Mouse (Mus musculus): ENCODE results near the gene Trpc3. TPM values are rescaled to one million over a fixed set of nuclear protein-coding genes. Genes with fewer than 3 reads are reported as not detected.
"Not testable (repeated sequence)": the region's sequence is repeated elsewhere in the genome, so short reads cannot be mapped to it uniquely, and the experiment has no call there.

Trpc3 gene
- polyA plus RNA-seq (2015; fragmentation: Nextera tagmentation; extraction: Ambion mirVana): 2.3 and 3.3 TPM in 2 replicates

DNA sequence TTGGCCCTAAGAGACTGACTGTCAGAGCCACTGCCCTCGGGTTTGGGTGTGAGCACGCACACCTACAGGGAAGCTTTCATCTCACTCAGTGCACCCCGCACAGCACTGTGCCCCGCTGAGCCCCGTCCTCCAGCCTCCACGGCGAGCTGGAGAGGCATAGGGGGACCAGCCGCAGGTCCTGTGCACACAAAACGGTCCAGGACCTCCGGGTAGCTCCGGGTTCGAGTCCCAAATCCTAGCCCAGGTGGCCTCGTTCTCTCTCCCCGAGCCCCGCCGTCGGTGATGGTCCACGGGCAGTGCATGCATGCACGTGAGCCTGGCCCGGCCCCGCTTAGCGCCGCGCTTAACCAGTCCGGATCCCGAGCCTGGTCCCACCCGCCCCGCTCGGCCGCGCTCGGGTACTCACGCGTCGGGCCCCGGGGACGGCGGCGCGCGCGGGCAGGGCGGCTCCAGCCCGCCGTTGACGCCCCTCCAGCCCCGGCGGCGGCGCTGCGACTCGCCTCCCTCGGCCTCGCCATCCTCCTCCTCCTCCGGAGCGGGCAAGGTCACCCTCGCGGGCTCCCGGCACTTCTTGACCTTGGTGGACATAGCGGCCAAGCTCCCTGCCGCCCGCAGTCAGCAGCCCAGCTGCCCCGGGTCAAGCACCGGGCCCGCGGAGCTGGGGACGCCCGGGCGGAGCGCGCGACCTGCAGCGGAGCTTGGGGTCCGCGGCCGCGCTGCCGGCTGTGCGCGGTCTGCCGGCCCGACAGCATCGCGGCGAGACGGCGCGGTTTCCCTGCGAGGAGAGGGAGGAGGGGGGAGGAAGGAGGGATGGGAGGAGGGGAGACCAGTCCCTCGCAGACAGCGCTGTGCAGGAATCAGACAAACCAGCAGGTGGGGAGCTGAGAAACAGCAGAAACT lies at the start of gene Trpc3:
Gene Trpc3 (minus strand): TSS at position 776 of the 900 bp plus-strand sequence.
- Histone ChIP-seq H3K4me1 (peaks cover 10% of the 10 kb centered on the region), H3K4me2 (peak within 1 kb of the TSS; percentile 86), H3K9ac (peak within 1 kb of the TSS; percentile 19), H3K36me3 (no peaks in the 10 kb centered on the region), H3K27ac (no peak within 1 kb of the TSS), H3K4me3 (peak within 1 kb of the TSS; percentile 56), H3K9me3 (no peaks in the 10 kb centered on the region), H3K27me3 (peaks cover 29% of the 10 kb centered on the region)
- 1% methylated on average over 80 of the region's 91 CpGs for WGBS
- ATAC-seq (ENCODE audit: borderline replicate concordance, extremely low read depth, low FRiP score, low TSS enrichment): peak; percentile 79

DNA sequence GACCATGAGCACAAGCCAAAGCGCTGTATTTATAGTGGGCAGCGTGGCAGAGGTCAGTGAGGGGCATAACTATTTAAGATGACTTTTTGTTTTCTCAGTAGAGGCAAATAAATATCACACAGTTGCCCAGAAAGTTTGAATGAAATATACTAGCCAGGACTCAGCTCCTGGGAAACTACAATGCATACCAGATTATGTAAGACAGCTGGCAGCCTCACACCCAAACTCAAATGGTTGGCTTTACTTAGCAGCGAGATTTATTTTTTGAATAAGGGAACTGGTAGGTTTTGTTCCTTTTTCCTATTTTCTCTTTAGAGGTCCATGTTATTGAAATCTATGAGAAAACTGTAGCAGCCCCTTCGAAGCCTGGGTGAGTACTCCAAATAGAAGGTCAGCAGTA lies 48.1 kb upstream of the Trpc3 start:
- ATAC-seq (ENCODE audit: borderline replicate concordance, extremely low read depth, low FRiP score, low TSS enrichment): no peak
- WGBS: 52% methylated on average over 4 of the region's 4 CpGs

DNA sequence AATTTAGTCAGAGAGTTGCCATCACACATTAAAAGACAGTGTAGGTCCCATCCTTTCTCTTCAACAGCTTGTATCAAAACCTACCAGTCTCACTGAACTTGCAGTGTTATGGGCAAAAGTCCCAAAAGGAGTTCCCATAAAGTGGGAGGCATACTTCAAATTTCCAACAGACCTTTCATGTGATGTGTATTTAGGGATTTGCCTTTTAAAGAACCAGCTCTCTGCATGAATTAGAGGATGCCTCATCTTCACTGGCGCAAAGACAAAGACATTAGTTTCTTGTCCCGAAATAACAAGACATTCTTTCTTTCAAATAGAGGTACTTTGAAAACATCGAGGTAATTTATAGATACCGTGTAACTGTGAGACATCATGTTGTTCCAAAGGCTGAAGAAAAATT lies 43.1 kb upstream of the Trpc3 start:
- WGBS: 87% methylated on average over 4 of the region's 4 CpGs
- H3K9ac ChIP-seq: no peak overlapping the region
- ATAC-seq (ENCODE audit: borderline replicate concordance, extremely low read depth, low FRiP score, low TSS enrichment): no peak

More for the DNA sequence above, 48.1 kb upstream of the Trpc3 start:
- Histone ChIP-seq H3K36me3 (no peaks in the 10 kb centered on the region), H3K9me3 (no peaks in the 10 kb centered on the region), H3K27me3 (no peaks in the 10 kb centered on the region), H3K4me3 (no peak overlapping the region), H3K9ac (no peak overlapping the region), H3K4me2 (no peak overlapping the region), H3K27ac (no peak overlapping the region), H3K4me1 (no peaks in the 10 kb centered on the region)

DNA sequence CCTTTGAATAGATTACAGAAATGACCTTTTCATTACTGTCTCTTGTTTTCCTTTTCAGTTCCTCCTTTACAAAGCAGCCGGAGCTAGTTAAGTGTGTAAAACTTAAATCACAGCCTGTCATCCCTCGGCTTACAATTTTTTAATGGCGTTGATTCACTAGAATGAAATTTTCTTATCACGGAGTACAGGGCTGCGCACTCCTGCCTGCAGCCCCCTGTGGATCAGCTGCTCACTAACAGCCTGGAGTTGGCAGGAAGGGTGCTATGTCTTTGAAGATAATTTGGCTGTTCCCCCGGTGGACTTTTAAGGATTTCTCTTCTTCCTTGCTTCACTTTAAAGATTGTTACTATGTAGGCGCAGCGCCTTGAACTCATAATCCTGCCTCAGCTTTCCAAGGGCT lies 36.6 kb upstream of the Trpc3 start:
- Histone ChIP-seq H3K9me3 (no peaks in the 10 kb centered on the region), H3K4me3 (no peak overlapping the region), H3K27ac (no peak overlapping the region), H3K4me1 (no peaks in the 10 kb centered on the region), H3K27me3 (no peaks in the 10 kb centered on the region), H3K4me2 (no peak overlapping the region), H3K36me3 (no peaks in the 10 kb centered on the region), H3K9ac (no peak overlapping the region)
- ATAC-seq (ENCODE audit: borderline replicate concordance, extremely low read depth, low FRiP score, low TSS enrichment): no peak
- WGBS: 60% methylated on average over 8 of the region's 8 CpGs

More for the DNA sequence above, 43.1 kb upstream of the Trpc3 start:
- no peaks in the 10 kb centered on the region for H3K4me1 ChIP-seq
- H3K27ac ChIP-seq: no peak overlapping the region
- H3K36me3 ChIP-seq: no peaks in the 10 kb centered on the region
- no peaks in the 10 kb centered on the region for H3K27me3 ChIP-seq
- H3K4me2 ChIP-seq: no peak overlapping the region
- H3K9me3 ChIP-seq: no peaks in the 10 kb centered on the region
- no peak overlapping the region for H3K4me3 ChIP-seq

DNA sequence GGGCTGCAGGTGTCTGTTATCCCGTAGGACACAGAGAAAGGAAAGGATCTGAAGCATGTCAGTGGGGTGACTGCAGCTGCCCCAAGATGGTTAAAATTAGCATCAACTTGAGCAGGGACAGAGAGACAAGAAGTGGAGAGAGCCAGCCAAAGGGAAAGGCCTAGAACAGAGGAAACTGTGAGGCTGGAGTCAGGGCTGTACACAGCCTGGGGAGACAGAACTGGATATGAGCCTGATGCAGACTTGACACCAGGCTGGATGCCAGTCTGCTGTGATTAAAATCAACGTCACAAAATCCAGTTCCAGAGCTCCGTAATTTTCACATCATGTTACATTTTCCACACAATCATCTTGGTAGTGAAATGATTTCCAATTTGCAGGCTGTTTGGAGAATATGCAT lies 31.9 kb upstream of the Trpc3 start:
- WGBS: 77% methylated on average over 3 of the region's 3 CpGs
- Histone ChIP-seq H3K9ac (no peak overlapping the region), H3K4me3 (no peak overlapping the region), H3K27ac (no peak overlapping the region), H3K4me2 (no peak overlapping the region), H3K27me3 (no peaks in the 10 kb centered on the region), H3K36me3 (no peaks in the 10 kb centered on the region), H3K9me3 (no peaks in the 10 kb centered on the region), H3K4me1 (no peaks in the 10 kb centered on the region)
- ATAC-seq (ENCODE audit: borderline replicate concordance, extremely low read depth, low FRiP score, low TSS enrichment): no peak

DNA sequence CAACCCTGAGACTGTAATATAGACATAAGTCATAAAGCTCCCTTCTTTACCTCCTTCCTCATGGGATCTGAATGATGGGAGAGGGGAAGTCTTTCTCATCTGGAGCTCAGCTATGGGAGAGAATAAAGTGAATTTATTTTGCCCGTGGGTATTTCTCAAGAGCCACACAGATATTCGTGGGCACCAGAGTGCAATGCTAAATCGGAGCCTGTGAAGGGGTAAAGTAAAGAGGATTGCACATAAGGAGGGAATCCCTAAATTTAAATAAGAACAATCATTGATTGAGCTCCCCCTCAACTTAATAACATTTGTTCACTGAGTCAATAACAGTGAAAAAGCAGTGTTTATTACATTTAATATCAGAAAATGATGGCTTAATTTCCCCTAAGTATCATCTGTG lies 19.6 kb upstream of the Trpc3 start:
- Histone ChIP-seq H3K4me2 (no peak overlapping the region), H3K9me3 (no peaks in the 10 kb centered on the region), H3K4me3 (no peak overlapping the region), H3K36me3 (no peaks in the 10 kb centered on the region), H3K4me1 (no peaks in the 10 kb centered on the region), H3K27me3 (no peaks in the 10 kb centered on the region), H3K27ac (no peak overlapping the region), H3K9ac (no peak overlapping the region)
- 62% methylated on average over 3 of the region's 3 CpGs for WGBS
- no peak for ATAC-seq (ENCODE audit: borderline replicate concordance, extremely low read depth, low FRiP score, low TSS enrichment)

DNA sequence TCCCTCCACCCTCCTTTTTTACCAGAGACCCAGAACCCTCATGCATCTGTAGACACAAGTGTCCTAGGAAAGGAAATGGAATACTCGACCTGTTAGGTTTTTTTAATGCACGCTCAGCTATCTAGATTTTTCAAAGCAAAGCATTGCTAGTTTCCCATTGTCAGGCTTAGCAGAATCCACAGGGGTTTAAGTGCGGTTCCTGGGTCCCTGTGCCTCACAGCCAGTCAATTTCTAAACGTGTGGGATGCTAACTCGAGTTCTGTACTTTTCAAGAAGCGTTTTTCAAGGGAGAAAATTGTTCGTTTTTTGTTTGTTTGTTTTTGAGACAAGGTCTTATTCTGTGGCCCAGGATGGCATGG lies 304 bp upstream of the Trpc3 start:
- Histone ChIP-seq H3K36me3 (no peaks in the 10 kb centered on the region), H3K9me3 (no peaks in the 10 kb centered on the region), H3K4me1 (peaks cover 10% of the 10 kb centered on the region), H3K9ac (peak overlapping the region; percentile 19; the same call in 1 of the 2 replicates), H3K27me3 (peaks cover 29% of the 10 kb centered on the region), H3K27ac (no peak overlapping the region), H3K4me2 (peak overlapping the region; percentile 86), H3K4me3 (peak overlapping the region; percentile 56)
- WGBS: 10% methylated on average over 7 of the region's 7 CpGs
- ATAC-seq (ENCODE audit: borderline replicate concordance, extremely low read depth, low FRiP score, low TSS enrichment): no peak

DNA sequence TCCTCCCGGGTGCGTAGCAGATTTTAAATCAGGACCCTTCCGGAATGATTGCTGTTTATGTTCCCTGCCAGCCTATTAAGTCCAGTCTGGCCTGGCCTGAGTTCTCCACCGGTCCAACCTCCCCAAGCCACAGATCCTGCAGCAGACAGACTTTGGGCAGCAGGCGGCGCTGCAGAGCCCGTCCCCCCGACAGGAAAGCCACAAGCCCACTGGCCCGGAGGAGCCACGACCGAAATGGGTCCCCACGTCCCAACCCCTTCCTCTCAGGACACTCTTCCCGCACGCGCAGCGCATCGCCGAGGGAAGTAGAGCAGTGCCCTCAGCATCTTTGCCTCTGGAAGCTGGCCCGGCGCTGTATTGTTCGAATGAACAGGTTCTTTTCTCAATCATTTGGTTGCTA lies 1.1 kb downstream of the Trpc3 start:
- 3% methylated on average over 21 of the region's 21 CpGs for WGBS
- Histone ChIP-seq H3K4me2 (peak overlapping the region; percentile 86), H3K9ac (0 out of 2 replicates have a peak overlapping the region, but pooled peaks have one; percentile 19), H3K27ac (no peak overlapping the region), H3K27me3 (peaks cover 29% of the 10 kb centered on the region), H3K36me3 (no peaks in the 10 kb centered on the region), H3K9me3 (no peaks in the 10 kb centered on the region), H3K4me3 (peak overlapping the region; percentile 56), H3K4me1 (peaks cover 10% of the 10 kb centered on the region)
- ATAC-seq (ENCODE audit: borderline replicate concordance, extremely low read depth, low FRiP score, low TSS enrichment): peak; percentile 37; the same call in 1 of the 2 replicates

DNA sequence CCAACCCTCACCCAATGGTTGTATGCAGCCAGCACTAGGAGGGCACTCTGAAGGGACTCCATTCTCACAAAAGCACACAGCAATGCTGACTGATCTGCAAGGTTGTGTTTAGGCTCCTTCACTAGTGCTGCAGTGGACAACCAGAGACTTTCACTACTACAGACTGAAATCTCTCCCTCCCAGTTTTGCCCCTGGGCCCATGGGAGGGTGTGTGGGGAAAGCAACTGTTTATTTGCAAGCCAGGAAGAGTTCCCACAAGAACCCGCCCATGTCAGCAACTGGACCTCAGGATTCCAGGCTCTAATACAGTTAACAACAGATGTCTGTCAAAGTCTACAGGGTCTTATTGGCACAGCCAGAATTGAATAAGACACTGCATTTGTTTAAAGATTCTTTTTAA lies 14.1 kb downstream of the Trpc3 start:
- WGBS: 54% methylated on average over 1 of the region's 1 CpGs

DNA sequence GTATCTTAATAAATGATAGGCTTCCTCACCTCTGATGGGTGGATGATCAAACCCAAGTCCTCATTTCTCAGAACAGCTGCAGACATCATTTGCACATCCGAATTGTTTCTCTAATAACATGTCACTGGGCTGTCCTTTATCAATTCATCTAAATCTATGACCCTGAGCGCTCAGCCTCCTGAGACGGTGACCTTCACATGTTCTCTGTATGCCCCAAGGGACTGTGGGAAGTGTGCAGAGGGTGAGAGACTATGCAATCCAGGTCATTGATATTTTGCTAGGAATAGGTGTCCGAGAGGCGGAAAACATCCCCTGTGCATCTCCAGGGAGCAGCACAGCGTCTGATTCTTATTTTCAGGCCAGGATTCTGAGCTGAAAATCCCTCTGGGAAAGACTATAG lies 22.2 kb downstream of the Trpc3 start:
- no peak for ATAC-seq (ENCODE audit: borderline replicate concordance, extremely low read depth, low FRiP score, low TSS enrichment)
- WGBS: 84% methylated on average over 6 of the region's 6 CpGs
- H3K9me3 ChIP-seq: no peaks in the 10 kb centered on the region

More for the DNA sequence above, 14.1 kb downstream of the Trpc3 start:
- Histone ChIP-seq H3K9me3 (no peaks in the 10 kb centered on the region), H3K4me1 (no peaks in the 10 kb centered on the region), H3K27me3 (no peaks in the 10 kb centered on the region), H3K4me2 (no peak overlapping the region), H3K4me3 (no peak overlapping the region), H3K9ac (no peak overlapping the region), H3K36me3 (no peaks in the 10 kb centered on the region), H3K27ac (no peak overlapping the region)
- no peak for ATAC-seq (ENCODE audit: borderline replicate concordance, extremely low read depth, low FRiP score, low TSS enrichment)

DNA sequence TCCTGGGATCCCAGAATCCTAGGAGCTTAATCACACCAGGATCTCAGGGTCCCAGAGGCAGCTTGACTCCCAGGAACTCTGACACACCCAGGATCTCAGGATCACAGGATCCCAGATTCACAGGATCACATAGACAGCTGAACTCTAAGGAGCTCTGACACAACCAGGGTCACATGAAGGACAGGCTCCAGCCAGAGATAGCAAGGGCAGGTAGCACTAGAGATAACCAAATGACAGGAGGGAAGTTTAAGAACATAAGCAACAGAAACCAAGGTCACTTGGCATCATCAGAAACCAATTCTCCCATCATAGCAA lies 44.8 kb downstream of the Trpc3 start:
- not testable (repeated sequence) for H3K9ac ChIP-seq; H3K27me3 ChIP-seq; H3K4me2 ChIP-seq; H3K9me3 ChIP-seq; H3K4me1 ChIP-seq; H3K4me3 ChIP-seq; ATAC-seq (ENCODE audit: borderline replicate concordance, extremely low read depth, low FRiP score, low TSS enrichment); H3K27ac ChIP-seq; H3K36me3 ChIP-seq

More for the DNA sequence above, 22.2 kb downstream of the Trpc3 start:
- H3K27ac ChIP-seq: no peak overlapping the region
- no peaks in the 10 kb centered on the region for H3K36me3 ChIP-seq
- H3K27me3 ChIP-seq: no peaks in the 10 kb centered on the region
- no peak overlapping the region for H3K4me2 ChIP-seq
- no peak overlapping the region for H3K4me3 ChIP-seq
- H3K4me1 ChIP-seq: no peaks in the 10 kb centered on the region
- H3K9ac ChIP-seq: no peak overlapping the region

DNA sequence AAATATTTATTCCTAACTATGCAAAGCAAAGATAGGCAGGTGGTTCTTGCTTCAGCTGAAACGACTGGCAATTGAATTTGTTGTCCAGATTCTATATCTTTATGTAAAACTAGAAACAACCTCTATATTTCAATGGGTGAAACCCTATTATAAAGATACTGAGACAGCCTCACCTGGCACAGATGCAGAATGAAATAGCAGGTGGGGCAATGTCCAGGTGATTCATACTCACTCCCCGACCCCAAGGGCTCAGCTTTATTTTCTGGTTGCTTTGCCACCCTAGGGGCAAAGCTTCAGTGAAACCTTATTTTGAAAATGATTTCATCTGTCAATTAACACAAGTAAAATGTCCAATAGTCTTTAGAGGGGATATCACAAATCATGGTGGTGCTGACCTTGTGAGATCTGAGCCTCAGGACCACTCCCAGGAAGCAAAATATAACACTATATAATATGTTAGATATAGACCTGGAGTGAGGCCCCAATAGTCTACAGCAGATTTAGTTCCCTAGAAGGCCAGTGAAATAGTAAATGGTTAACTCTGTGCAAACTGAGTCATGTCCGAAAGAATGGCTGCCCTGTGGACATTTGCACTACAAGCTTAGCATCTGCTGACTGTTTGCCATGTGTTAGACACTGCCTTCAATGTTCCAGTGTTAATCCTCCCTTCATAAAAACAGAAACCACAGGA lies 45.3 kb downstream of the Trpc3 start:
- WGBS: 63% methylated on average over 3 of the region's 3 CpGs
- Histone ChIP-seq H3K9me3 (no peaks in the 10 kb centered on the region), H3K4me3 (no peak overlapping the region), H3K27me3 (no peaks in the 10 kb centered on the region), H3K4me2 (no peak overlapping the region), H3K36me3 (no peaks in the 10 kb centered on the region), H3K4me1 (no peaks in the 10 kb centered on the region), H3K27ac (no peak overlapping the region), H3K9ac (no peak overlapping the region)
- no peak for ATAC-seq (ENCODE audit: borderline replicate concordance, extremely low read depth, low FRiP score, low TSS enrichment)
